Mouse (Mus musculus) gastrocnemius, postnatal 36 days (tissue): ENCODE data around the gene Rnase2a. TPM values are rescaled to one million over a fixed set of nuclear protein-coding genes. Genes with fewer than 3 reads are reported as not detected.
"Not testable (repeated sequence)": the region's sequence is repeated elsewhere in the genome, so short reads cannot be mapped to it uniquely, and the experiment has no call there.

Experiments used
- DNase-seq, 2 experiments: peaks; one replicate each; pipeline ENCODE4 v3.0.0; 2022
- intact Hi-C: fragments of 180-260 bp; cut with DNase I; formaldehyde crosslinking; loops from one replicate; pipeline ENCODE4 v1.15.1; 2025
- long read RNA-seq, 2 experiments: library from polyadenylated mRNA; stranded (forward); transcript quantifications; one replicate each; pipeline ENCODE4 v2.0.0; 2021
- total RNA-seq, 2 experiments: library from RNA; stranded (reverse); gene quantifications; 2 replicates each; pipeline ENCODE4 v1.2.3; 2021

Rnase2a gene
- total RNA-seq: 1 to 10 TPM in 1 of 2 experiments, under 1 TPM in 1; 0.94 to 1.7 TPM
- long read RNA-seq, experiment 1, partial matches to known transcripts: 0 of 1 reads
- long read RNA-seq, experiment 1, other reads (novel, unspliced or antisense): 1 of 1 reads
- long read RNA-seq, experiment 2: 0 reads

DNA sequence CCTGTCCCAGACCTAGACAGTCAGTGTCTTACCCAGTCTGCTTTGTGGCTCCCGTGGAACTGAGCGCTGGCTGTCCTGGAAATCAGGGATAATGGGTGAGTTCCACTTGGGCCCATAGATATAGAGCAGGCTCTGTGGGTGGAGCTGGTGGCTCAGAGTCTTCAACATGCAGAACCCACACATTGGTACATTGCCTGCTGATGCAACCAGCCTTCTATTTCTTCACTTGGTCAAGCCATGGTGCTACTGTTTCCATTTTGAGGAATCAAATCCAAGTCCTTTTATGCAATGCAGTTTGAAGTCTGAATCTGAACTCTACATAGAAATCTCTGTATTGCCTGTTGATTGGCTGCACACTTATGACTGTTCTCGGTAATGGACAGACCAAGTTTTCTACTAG, at the start of gene Rnase2a:
Rnase2a (minus strand) TSS at position 72 of the 400 bp plus-strand sequence.
- intact Hi-C loops: no loop called here
- no peak for DNase-seq

DNA sequence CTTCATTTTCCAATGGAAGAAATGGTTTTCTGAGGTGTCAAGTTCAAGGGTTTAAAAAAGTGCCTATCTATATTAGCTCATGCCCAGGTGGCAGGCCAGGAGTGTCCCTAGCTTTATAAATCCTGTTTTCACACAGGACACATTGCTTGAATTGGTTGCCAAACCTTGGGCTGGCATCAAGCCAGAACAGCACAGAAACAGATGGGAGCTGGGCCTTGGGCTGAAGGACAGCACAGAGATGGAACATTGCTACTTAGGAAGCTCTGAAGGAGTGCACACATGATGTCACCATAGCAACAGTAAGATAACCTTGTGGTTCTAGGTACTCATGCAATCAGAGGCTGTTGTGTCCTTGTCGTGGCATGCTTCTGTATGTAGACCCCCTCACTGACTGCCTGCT, 35.6 kb upstream of the Rnase2a start:
- intact Hi-C loops: no loop called here
- DNase-seq: no peak

DNA sequence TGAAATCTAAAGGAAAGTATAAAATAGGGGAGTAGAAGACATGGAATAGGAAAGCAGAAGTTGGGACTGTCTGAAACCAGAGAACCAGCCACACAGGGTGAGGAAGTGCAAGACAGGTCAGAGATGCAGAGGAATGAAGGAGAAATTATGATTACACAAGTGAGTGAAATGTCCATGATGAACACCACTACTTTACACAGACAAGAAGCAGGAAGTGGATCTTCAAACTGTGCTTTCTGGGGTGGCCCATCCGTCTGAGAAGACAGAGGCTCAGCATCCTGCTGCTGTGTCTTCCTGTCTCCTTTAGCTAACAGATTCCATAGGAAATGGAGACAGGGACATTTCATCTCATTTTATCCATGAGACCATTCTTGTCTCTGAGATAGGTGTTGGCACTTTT, 22.6 kb upstream of the Rnase2a start:
- intact Hi-C loops, DNase-seq: not testable (repeated sequence)

DNA sequence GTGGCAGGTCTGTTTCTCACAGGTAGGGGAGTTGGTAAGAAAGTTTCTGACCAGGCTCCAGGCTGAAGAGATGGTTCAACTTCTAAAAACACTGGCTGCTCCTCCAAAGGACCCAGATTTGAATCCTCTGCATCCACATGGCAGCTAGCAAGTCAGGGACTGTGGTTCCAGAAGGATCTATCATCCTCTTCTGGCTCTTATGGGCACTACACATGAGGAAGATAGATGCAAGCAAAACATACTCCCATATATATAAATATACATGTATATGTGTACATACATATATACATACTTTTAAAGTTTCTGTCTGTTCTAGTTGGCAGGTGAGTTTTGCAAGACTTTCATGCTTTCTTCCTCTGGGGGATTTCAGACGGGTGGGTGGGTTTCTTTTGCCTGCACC, 12.8 kb upstream of the Rnase2a start:
- DNase-seq: no peak
- intact Hi-C loops: loop anchor here (5.0 kb wide), 1 partner anchor 166 kb away; no protein-coding TSS in a partner anchor

DNA sequence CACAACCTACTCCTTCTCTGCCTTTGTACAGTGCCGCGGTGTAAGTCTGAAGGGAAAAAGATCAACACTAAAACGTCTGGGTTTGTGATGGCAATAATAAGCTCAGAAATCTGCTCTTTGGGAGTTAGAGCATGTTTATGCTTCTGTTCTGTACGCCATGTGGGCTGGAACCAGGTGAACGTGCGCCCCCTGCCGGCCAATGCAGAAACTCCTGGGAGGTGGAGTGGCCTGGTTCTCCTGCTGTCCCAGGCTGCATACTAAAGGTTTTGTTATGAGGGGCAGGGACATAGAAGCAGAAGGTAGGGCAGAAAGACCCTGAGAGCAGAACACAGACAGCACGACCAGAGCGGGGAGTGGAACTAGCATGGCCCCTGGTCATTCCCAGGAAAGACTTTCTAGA, 10.2 kb upstream of the Rnase2a start:
- intact Hi-C loops: loop anchor here (5.0 kb wide), 1 partner anchor 164 kb away; no protein-coding TSS in a partner anchor
- peak; percentile 60 to 68 for DNase-seq

DNA sequence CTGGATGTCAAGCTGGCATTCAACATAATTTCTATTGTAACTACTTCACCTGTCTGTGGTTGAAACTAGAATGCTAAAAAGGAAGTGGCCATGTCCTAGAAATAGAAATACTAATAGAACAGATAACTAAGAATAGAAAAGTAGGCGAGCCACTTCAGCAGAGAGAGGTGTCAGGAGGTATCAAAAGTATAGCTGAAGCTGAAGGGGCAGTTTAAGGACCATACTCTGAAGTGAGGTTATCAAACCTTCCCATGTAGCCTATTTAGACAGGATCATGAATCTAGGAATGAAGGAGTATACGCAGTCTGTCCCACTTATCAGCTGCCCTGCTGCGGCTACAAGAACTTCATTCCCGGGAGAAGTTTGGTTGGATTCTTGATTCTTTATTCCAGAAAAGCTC, 9.8 kb upstream of the Rnase2a start:
- DNase-seq: no peak
- intact Hi-C loops: loop anchor here (5.0 kb wide), 1 partner anchor 163 kb away; no protein-coding TSS in a partner anchor

DNA sequence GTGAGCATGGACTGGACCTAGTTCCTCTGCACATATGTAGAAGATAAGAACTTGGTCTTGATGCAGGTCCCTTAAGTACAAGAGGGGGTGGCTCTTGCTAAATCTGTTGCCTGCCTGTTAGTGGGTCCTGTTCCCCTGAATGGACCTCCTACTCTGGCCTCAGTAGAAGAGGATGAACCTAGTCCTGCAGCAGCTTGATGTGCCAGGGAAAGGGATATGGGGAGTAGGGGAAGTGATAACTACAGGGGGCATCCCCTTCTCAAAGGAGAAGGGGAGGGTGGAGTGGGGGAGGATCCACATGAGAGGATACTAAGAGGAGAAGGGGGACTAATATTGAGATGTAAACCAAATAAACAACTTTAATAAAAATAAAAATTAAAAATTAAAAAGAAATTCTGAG, 6.5 kb upstream of the Rnase2a start:
- intact Hi-C loops: no loop called here
- DNase-seq: no peak

DNA sequence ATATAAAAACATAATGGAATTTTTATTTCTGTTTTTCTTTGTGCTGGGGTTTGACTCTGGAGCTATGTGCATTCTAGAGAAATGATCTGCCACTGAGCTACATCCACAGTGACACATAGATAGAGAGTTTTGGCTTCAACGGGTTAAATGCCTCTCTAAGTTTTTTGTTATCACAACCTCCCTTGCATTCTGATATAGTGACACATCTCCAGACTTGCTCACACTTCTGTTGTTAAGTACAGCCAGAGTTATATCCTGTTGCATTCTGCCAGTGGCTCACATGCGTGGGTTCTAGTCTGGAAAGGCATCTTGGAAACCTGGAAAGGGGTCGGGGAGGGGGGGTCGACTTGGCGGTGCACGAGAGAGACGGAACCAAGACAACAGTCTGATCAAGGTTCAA, 3.8 kb upstream of the Rnase2a start:
- intact Hi-C loops: no loop called here
- DNase-seq: no peak

DNA sequence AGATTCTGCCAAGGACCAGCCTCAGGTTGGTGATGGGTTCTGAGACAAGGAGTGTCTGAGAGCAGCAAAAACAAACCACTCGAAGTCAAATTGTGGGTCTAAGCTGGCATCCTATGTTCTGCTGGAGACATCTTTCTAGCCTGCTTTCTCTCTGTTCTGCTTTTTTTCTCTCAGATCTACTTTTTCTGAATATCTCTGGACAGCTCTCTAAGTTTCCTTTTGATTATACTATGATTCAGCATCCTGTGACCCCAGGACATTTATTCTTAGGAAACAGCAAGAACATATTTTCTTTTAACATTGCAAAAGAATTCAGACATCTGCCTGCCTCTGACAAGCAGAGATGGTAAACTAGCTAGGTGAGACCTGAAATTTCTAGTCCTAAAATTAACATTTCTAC, 2.3 kb downstream of the Rnase2a start:
- intact Hi-C loops: no loop called here
- DNase-seq: no peak

DNA sequence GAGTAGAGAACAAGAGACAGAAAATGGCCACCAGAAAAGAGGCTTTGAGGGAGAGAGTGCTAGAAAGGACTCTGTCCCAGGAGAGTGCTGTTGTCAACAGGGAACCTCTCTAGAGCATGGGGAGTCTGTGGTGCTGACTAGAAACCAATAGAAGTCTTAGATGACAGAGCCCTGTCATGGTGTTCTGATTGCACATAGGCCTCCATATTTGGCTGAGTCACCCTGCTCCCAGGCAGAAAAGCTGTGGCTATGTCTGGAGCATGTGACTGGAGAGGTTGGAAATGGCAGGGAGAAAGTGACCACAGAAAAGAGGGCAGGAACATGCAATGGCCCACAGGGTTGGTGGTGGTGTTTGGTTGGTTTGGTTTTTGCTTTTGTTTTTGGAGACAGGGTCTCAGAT, 3.7 kb downstream of the Rnase2a start:
- intact Hi-C loops: not testable (repeated sequence)

DNA sequence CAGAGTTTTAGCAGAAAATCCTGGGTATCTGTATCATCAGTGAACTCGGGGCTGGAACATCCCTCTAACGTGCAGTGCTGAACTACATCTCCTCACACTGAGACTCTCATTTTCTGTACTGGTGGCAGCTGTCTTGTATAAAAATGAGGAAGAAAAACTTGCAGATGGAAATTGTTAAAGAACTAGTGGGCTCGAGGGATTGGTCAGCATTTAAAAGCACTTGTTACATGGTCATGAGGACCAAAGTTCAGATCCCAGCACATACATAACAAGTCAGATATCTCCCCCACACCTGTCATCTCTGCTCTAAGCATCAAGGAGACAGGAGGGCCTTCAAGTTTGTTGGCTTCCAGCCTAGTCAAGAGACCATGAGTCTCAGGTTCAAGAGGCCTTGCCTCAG, 5.6 kb downstream of the Rnase2a start:
- intact Hi-C loops: no loop called here
- DNase-seq: no peak

More for the DNA sequence above, 3.7 kb downstream of the Rnase2a start:
- DNase-seq: not testable (repeated sequence)

DNA sequence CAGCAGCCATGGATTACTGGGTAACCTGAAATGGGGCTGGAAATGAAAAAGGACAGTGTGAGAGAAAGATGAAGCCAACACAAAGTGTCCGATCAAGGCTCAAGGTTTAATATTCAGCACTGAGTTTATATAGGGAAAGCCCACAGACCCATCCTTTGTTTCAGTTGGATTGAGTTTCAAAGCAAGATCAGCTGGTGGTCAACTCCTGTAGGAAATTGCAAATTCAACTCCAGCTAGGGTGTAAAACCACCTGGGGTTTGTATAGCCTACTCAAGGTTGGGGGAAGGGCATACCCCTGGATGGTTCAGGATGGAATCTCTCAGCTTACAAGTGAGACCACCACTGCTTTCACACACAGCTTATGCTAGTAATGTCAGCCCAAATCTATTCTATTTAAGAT, 8.2 kb downstream of the Rnase2a start:
- intact Hi-C loops: no loop called here
- no peak for DNase-seq

DNA sequence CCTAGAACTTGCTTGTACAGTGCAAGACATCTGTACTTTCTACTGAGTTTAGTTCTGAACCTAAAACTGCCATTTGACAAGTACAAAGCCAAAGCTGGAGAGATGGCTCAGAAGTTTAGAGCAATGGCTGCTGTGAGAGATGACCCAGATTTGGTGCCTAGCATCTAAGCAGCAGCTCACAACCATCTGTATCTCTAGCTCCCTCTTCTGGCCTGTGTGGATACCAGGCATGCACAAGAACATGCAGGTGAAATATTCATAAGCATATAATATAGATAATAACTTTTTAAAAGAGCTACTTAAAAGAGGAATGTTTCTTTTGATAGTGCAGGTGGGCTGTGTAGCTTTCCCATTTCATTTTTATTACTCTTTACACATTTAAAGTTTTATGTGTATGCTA, 15.0 kb downstream of the Rnase2a start:
- intact Hi-C loops: loop anchor here (1.0 to 2.0 kb wide), 2 partner anchors 64 to 70 kb away; no protein-coding TSS in a partner anchor

DNA sequence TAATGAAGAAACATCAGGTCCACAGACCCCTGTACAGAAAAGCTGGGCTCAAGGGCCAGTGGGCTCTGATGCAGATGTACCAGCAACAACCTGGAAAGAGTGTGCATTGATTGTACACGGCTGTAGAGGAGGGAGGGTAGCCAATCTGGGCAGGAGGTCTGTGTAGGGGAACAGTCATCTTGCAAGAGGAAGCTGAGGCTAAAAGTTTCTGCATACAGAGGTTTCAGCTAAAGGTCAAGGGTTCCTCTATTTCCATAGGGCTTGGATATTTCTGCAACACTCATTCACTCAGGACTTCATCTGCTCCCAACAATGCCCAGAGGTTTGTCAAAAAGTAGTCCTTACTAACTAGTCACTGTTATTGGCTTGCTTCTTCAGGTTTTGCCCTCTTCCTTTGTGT, 18.4 kb downstream of the Rnase2a start:
- DNase-seq, intact Hi-C loops: not testable (repeated sequence)

More for the DNA sequence above, 15.0 kb downstream of the Rnase2a start:
- no peak for DNase-seq

DNA sequence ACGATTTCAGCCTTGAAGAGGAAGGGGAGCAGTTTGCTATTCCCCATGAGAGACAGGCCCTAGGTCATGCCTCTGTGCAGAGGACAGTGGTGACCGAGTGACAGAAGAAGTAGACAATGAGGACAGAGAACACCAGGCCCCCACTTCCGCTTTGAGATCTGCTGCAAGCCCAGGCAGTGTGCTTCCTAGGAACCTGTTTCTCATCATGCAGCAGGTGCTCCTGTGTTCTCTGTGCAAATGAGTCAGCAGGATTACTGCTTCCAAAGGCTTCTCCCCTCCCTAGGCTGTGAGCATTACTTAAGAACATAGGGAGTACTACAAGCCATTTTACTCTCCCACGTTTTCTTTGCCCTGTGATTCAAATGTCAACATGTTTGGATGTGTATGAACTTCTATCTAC, 26.3 kb downstream of the Rnase2a start:
- intact Hi-C loops, DNase-seq: not testable (repeated sequence)

DNA sequence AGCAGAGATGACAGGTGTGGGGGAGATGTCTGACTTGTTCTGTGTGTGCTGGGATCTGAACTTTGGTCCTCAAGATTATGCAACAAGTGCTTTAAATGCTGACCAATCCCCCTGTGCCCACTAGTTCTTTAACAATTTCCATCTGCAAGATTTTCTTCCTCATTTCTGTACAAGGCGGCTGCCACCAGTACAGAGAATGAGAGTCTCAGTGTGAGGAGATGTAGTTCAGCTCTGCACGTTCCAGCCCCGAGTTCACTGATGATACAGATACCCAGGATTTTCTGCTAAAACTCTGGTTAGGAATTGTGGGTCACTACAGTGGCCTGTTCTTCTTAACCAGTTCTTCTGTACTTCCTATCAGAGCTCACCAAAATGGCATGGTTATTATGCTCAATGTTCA, 35.8 kb downstream of the Rnase2a start:
- intact Hi-C loops, DNase-seq: not testable (repeated sequence)

Other genes with a start within 250 kb of the Rnase2a start
- not detected for gene Rnase10, start 248.4 kb downstream of the Rnase2a start, total RNA-seq
- gene Rnase9, start 214.2 kb downstream of the Rnase2a start, total RNA-seq: not detected
- gene Rnase11, start 205.9 kb downstream of the Rnase2a start, total RNA-seq: not detected
- gene Rnase12, start 198.5 kb downstream of the Rnase2a start, total RNA-seq: not detected
- not detected for gene Olfr750, start 181.7 kb downstream of the Rnase2a start, total RNA-seq
- gene Rnase4, start 165.0 kb downstream of the Rnase2a start, total RNA-seq: 10 to 100 TPM; 30.2 to 30.3 TPM
- gene Ang, start 165.0 kb downstream of the Rnase2a start, total RNA-seq: 1 to 10 TPM; 3.1 TPM
- gene Eddm3b, start 141.7 kb downstream of the Rnase2a start, total RNA-seq: not detected
- gene Rnase6, start 132.2 kb downstream of the Rnase2a start, total RNA-seq: under 1 TPM in 1 of 2 experiments, not detected in 1; 0.22 TPM
- gene Rnase1, start 109.3 kb downstream of the Rnase2a start, total RNA-seq: not detected
- not detected for gene Rnase2b, start 93.9 kb downstream of the Rnase2a start, total RNA-seq
- not detected for gene Ang2, start 57.0 kb downstream of the Rnase2a start, total RNA-seq
- gene Ear14, start 52.7 kb downstream of the Rnase2a start, total RNA-seq: not detected
- not detected for gene Gm7247, start 105.6 kb upstream of the Rnase2a start, total RNA-seq
- not detected for gene Vmn2r88, start 154.7 kb upstream of the Rnase2a start, total RNA-seq
- not detected for gene Vmn2r89, start 195.7 kb upstream of the Rnase2a start, total RNA-seq